Mouse (Mus musculus) forebrain, embryonic 16.5 days (tissue): Measurements from ENCODE around the gene Gm14226. TPM values are rescaled to one million over a fixed set of nuclear protein-coding genes. Genes with fewer than 3 reads are reported as not detected.
"Not testable (repeated sequence)": the region's sequence is repeated elsewhere in the genome, so short reads cannot be mapped to it uniquely, and the experiment has no call there.

Experiments used
- ATAC-seq: fragments of 200-750 bp; cut with Nextera tagmentation; 2 replicates; pipeline ENCODE4 v1.8.0; 2017; ENCODE audit warnings: mild to moderate bottlenecking, moderate library complexity
- H3K27ac ChIP-seq: fragments of 300-500 bp; sonication (generic); 2 replicates; pipeline ENCODE4 v1.5.1; 2014; ENCODE audit warnings: low read length, control low read depth
- H3K27me3 ChIP-seq: fragments of 300-500 bp; sonication (generic); replicated peaks from 2 replicates; pipeline ENCODE4 v1.6.1; 2014; ENCODE audit warnings: low read length; ENCODE audit not compliant: control insufficient read depth, insufficient read depth
- H3K36me3 ChIP-seq: fragments of 300-500 bp; sonication (generic); 2 replicates; pipeline ENCODE4 v1.6.1; 2014; ENCODE audit not compliant: control insufficient read depth, insufficient read depth
- H3K4me1 ChIP-seq: fragments of 300-500 bp; sonication (generic); replicated peaks from 2 replicates; pipeline ENCODE4 v1.6.1; 2014; ENCODE audit warnings: low read length; ENCODE audit not compliant: control insufficient read depth, insufficient read depth
- H3K4me2 ChIP-seq: fragments of 300-500 bp; sonication (generic); 2 replicates; pipeline ENCODE4 v1.6.1; 2014; ENCODE audit warnings: mild to moderate bottlenecking, low read length, control low read depth
- H3K4me3 ChIP-seq: fragments of 300-500 bp; sonication (generic); replicated peaks from 2 replicates; pipeline ENCODE4 v1.5.1; 2014; ENCODE audit warnings: mild to moderate bottlenecking, low read length, control low read depth
- H3K9ac ChIP-seq: fragments of 300-500 bp; sonication (generic); replicated peaks from 2 replicates; pipeline ENCODE4 v1.6.1; 2014; ENCODE audit warnings: low read depth, low read length, control low read depth
- H3K9me3 ChIP-seq: fragments of 300-500 bp; sonication (generic); 2 replicates; pipeline ENCODE4 v1.6.1; 2016; ENCODE audit warnings: low read length; ENCODE audit not compliant: control insufficient read depth
- WGBS: fragments of 180-500 bp; shearing (Covaris S2); extraction: QIAGEN DNeasy Blood & Tissue Kit; methylation state at CpG from one replicate; pipeline ENCODE4 v1.1.7; 2014; 5-methylcytosine and 5-hydroxymethylcytosine counted together
- polyA plus RNA-seq: library from polyadenylated mRNA; unstranded; fragments of >200 nt; fragmentation: Nextera tagmentation; extraction: Ambion mirVana; gene quantifications from 2 replicates; pipeline ENCODE4 v1.2.1, GENCODE M21; 2015

The Gm14226 gene
- 0.07 and 0.10 TPM in 2 replicates for polyA plus RNA-seq

DNA sequence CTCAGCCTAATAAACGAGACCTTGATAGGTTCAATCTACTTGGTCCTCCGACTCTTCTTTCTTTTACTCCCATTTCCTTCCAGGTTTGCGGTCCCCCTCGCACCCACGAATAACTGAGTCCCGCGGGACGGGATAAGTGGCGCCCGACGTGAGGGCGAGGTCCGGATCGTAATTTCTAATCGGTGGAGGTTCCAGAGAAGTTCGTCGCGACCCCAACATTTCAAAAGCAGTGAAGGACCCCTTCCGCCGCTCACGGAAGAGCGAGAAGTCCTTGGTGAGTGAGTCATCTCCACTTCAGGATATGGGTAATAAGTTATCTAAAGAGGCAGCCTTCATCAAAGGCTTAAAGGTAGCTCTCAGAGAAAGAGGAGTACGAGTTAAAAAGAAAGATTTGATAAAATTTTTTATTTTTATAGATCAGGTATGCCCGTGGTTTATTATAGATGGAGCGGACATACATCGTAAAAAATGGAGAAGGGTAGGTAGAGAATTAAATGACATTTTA is at the start of gene Gm14226:
Gene Gm14226, plus strand, starts transcription at position 16 of the 505 bp plus-strand sequence.
- H3K4me2 ChIP-seq: peak within 1 kb of the TSS; percentile 93
- under 1% methylated on average over 24 of the region's 26 CpGs for WGBS
- peaks cover 13% of the 10 kb centered on the region for H3K4me1 ChIP-seq
- ATAC-seq, H3K36me3 ChIP-seq, H3K27me3 ChIP-seq, H3K9me3 ChIP-seq: not testable (repeated sequence)
- peak within 1 kb of the TSS; percentile 47 for H3K4me3 ChIP-seq
- H3K9ac ChIP-seq: peak within 1 kb of the TSS; percentile 68
- peak within 1 kb of the TSS; percentile 94 for H3K27ac ChIP-seq

- ATAC-seq, H3K27ac ChIP-seq, H3K27me3 ChIP-seq, H3K36me3 ChIP-seq, H3K4me1 ChIP-seq, H3K4me3 ChIP-seq, H3K9ac ChIP-seq, H3K4me2 ChIP-seq, H3K9me3 ChIP-seq: not testable (repeated sequence)
- WGBS: 85% methylated on average over 14 of the region's 14 CpGs
Observed at GRCm38 (mm10) chr2:154969740-154970397, 48.2 kb upstream of the Gm14226 start.

DNA sequence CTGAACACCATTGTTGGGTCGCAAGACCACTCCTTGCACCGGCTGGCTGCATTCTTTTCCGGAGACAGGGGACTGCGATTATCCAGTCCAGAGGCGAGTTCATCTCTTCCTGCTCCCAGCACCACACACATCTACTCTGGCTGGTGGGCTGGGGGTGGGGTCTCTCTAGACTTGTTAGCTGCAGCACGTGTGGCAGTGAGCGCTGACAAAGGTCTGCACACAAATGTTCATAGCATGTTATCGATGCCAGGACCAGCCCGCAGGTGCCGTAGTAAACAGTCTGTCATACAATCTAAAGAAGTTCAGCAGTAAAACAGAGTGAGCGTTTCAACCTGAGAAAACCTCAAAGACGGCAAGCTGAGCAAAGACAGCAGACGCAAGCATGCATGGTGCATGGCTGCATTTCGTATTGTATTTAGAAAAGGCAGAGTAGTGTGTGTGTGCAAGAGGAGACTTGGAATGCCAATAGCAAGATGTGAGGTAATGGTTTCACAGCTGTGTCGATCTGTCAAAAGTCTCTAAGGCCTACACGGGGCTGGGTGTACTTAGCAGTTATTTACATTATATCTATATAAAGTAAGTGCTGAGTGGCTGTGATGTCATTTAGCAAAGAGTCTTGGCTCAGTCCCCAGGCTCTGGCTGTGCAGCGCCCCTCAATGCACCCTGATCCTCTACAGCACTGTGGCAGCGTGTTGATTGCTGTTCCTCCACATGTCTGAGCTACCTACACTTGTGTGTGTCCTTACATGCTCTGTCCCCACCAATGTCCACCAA is 46.0 kb upstream of the Gm14226 start:
- no peak for ATAC-seq
- 49% methylated on average over 18 of the region's 18 CpGs for WGBS

GRCm38 (mm10) chr2:154972981-154973380 is 45.1 kb upstream of the Gm14226 start:
- Histone ChIP-seq H3K9ac (no peak overlapping the region), H3K4me2 (no peak overlapping the region), H3K4me1 (peaks cover 7% of the 10 kb centered on the region), H3K27ac (no peak overlapping the region), H3K9me3 (no peaks in the 10 kb centered on the region), H3K4me3 (no peak overlapping the region), H3K27me3 (no peaks in the 10 kb centered on the region), H3K36me3 (no peaks in the 10 kb centered on the region)
- no peak for ATAC-seq
- WGBS: 74% methylated on average over 5 of the region's 5 CpGs

More for the DNA sequence above, 46.0 kb upstream of the Gm14226 start:
- no peaks in the 10 kb centered on the region for H3K9me3 ChIP-seq
- H3K4me1 ChIP-seq: peaks cover 7% of the 10 kb centered on the region
- H3K4me3 ChIP-seq: no peak overlapping the region
- H3K27me3 ChIP-seq: no peaks in the 10 kb centered on the region
- H3K27ac ChIP-seq: no peak overlapping the region
- no peak overlapping the region for H3K4me2 ChIP-seq
- H3K9ac ChIP-seq: no peak overlapping the region
- no peaks in the 10 kb centered on the region for H3K36me3 ChIP-seq

DNA sequence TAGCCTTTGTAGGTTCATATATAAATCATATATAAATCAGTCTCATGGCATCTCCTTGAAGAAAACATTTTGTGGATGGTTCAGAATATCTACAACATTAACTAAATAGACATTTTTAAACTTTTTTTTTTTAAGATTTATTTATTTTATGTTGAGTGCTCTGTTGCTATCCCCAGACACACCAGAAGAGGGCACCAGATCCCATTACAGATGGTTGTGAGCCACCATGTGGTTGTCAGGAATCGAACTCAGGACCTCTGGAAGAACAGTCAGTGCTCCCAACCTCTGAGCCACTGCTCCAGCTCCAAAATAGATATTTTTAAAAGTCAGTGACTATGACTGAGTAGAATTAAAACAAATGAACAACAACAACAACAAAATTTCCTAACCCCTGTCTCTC is 31.5 kb upstream of the Gm14226 start:
- no peak for ATAC-seq
- no peaks in the 10 kb centered on the region for H3K27me3 ChIP-seq
- H3K9ac ChIP-seq: no peak overlapping the region
- no peak overlapping the region for H3K4me2 ChIP-seq
- no peak overlapping the region for H3K4me3 ChIP-seq
- 83% methylated on average over 1 of the region's 1 CpGs for whole genome bisulfite sequencing
- no peaks in the 10 kb centered on the region for H3K4me1 ChIP-seq
- H3K36me3 ChIP-seq: no peaks in the 10 kb centered on the region
- H3K27ac ChIP-seq: no peak overlapping the region
- no peaks in the 10 kb centered on the region for H3K9me3 ChIP-seq

GRCm38 (mm10) chr2:154991411-154991810 is 26.7 kb upstream of the Gm14226 start:
- Histone ChIP-seq H3K36me3 (no peaks in the 10 kb centered on the region), H3K4me3 (no peak overlapping the region), H3K27me3 (no peaks in the 10 kb centered on the region), H3K27ac (no peak overlapping the region), H3K9ac (no peak overlapping the region), H3K9me3 (no peaks in the 10 kb centered on the region), H3K4me1 (no peaks in the 10 kb centered on the region), H3K4me2 (no peak overlapping the region)
- 88% methylated on average over 8 of the region's 8 CpGs for WGBS
- ATAC-seq: no peak

DNA sequence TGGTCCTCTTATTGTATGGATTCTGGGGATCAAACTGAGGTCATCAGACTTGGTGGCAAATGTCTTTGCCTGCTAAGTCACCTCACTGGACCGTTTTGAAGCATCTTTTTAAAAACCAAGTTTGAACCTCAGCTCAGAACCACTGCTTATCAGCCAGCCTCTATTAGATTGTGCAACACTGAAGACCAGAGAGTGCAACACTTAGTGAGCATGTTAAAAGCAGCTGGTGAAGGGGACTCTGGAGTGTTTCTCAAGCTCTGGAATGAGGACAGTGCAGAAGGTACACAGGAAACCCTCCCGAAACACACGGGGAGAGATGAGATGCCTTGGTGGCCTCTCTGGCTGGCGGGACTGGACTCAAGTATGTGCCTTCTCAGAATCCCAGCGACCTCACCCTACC is 26.0 kb upstream of the Gm14226 start:
- Histone ChIP-seq H3K27ac (no peak overlapping the region), H3K4me2 (no peak overlapping the region), H3K9me3 (no peaks in the 10 kb centered on the region), H3K4me3 (no peak overlapping the region), H3K27me3 (no peaks in the 10 kb centered on the region), H3K4me1 (no peaks in the 10 kb centered on the region), H3K9ac (no peak overlapping the region), H3K36me3 (no peaks in the 10 kb centered on the region)
- 84% methylated on average over 5 of the region's 5 CpGs for WGBS
- no peak for ATAC-seq

- ATAC-seq: no peak
- Histone ChIP-seq H3K4me1 (no peaks in the 10 kb centered on the region), H3K4me2 (no peak overlapping the region), H3K36me3 (no peaks in the 10 kb centered on the region), H3K4me3 (no peak overlapping the region), H3K27ac (no peak overlapping the region), H3K27me3 (no peaks in the 10 kb centered on the region), H3K9me3 (no peaks in the 10 kb centered on the region), H3K9ac (no peak overlapping the region)
- 90% methylated on average over 11 of the region's 11 CpGs for WGBS
Observed at GRCm38 (mm10) chr2:155005491-155005890, 12.6 kb upstream of the Gm14226 start.

DNA sequence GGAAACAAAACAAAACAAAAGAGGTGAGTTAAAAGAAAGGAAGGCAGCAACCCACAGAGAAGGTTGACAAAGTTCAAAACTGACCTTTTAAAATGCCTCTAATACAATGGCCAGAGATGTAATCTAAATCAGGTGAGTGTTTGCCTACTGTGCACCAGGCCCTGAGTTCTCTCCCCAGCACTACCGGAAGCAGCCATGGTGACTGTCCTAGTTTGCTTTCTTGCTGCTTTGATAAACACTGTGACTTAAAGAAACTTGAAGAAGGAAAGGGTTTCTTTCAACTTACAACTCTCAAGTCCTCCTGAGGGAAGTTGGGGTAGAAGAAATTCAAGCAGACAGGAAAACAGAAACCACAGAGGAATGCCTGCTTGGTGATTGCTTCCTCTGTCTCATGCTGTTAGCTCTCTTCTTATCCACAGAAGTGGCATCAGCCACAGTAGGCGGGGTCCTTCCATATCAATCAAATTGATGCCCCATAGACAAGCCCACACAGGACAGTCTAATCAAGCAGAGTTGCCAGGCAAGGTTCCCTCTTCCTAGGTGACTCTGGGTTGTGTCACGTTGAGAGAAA is 6.9 kb upstream of the Gm14226 start:
- Histone ChIP-seq H3K4me2 (no peak overlapping the region), H3K4me3 (no peak overlapping the region), H3K9me3 (no peaks in the 10 kb centered on the region), H3K4me1 (no peaks in the 10 kb centered on the region), H3K36me3 (no peaks in the 10 kb centered on the region), H3K27me3 (no peaks in the 10 kb centered on the region), H3K27ac (no peak overlapping the region), H3K9ac (no peak overlapping the region)
- ATAC-seq: no peak
- 64% methylated on average over 3 of the region's 3 CpGs for WGBS
